Mouse (Mus musculus) stomach, embryonic 14.5 days (tissue): ENCODE data around the gene Prr36. TPM values are rescaled to one million over a fixed set of nuclear protein-coding genes. Genes with fewer than 3 reads are reported as not detected.

Experiments used
- polyA plus RNA-seq: library from polyadenylated mRNA; unstranded; fragments of >200 nt; fragmentation: Nextera tagmentation; extraction: Ambion mirVana; gene quantifications from 2 replicates; pipeline ENCODE4 v1.2.1, GENCODE M21; 2014

Prr36 gene
- polyA plus RNA-seq, 1 experiment from 2014 or later = 8.9 TPM

Other genes with a start within 250 kb of the Prr36 start
- gene Cd209f, start 111.6 kb downstream of the Prr36 start, polyA plus RNA-seq = not detected in 2 replicates
- gene Cd209g, start 83.4 kb downstream of the Prr36 start, polyA plus RNA-seq = not detected in 2 replicates
- gene Evi5l, start 50.9 kb downstream of the Prr36 start, polyA plus RNA-seq = 20.2 and 20.8 TPM in 2 replicates
- 3.5 and 3.6 TPM in 2 replicates for gene Lrrc8e, start 9.4 kb upstream of the Prr36 start, polyA plus RNA-seq
- gene Map2k7, start 21.3 kb upstream of the Prr36 start, polyA plus RNA-seq = 22.0 and 26.0 TPM in 2 replicates
- 2.4 and 2.7 TPM in 2 replicates for gene Gm49320, start 21.4 kb upstream of the Prr36 start, polyA plus RNA-seq
- gene Tgfbr3l, start 30.8 kb upstream of the Prr36 start, polyA plus RNA-seq = 4.9 and 5.3 TPM in 2 replicates
- gene Snapc2, start 35.6 kb upstream of the Prr36 start, polyA plus RNA-seq = 57.1 and 61.9 TPM in 2 replicates
- 82.9 and 87.4 TPM in 2 replicates for gene Ctxn1, start 41.8 kb upstream of the Prr36 start, polyA plus RNA-seq
- 80.7 and 81.1 TPM in 2 replicates for gene Timm44, start 58.5 kb upstream of the Prr36 start, polyA plus RNA-seq
- 17.0 and 17.2 TPM in 2 replicates for gene Ccl25, start 107.8 kb upstream of the Prr36 start, polyA plus RNA-seq
- 224 and 239 TPM in 2 replicates for gene Elavl1, start 108.0 kb upstream of the Prr36 start, polyA plus RNA-seq